In genomic region chr7:25035916-25036315, GRCm38 (mm10) we compare ENCODE assay signal across 8 mouse cellular contexts. TPM values are rescaled to one million over a fixed set of nuclear protein-coding genes. Genes with fewer than 3 reads are reported as not detected.
DNase-seq lines count a peak whose midpoint lies in the region; ATAC-seq and TF ChIP-seq lines count a peak whose summit lies in the region.

No protein-coding gene starts in this region.

- H3K9ac ChIP-seq in ES-E14 (ENCODE audit: insufficient read depth, low read depth, low read length, poor library complexity, severe bottlenecking) = no peak overlapping the region

- in situ Hi-C loops in ES-E14 (cut with MboI; ENCODE audit: low sequenced_read_pairs in 2 of 2, unreplicated experiment in 2 of 2) = no loop called here

- H3K9me3 ChIP-seq in ES-E14 (ENCODE audit: control insufficient read depth, insufficient read depth, low read depth, low read length) = no peaks in the 10 kb centered on the region

- peak; percentile 50 for DNase-seq in gastrocnemius, adult 18-20 months (ENCODE audit: low spot score)
- DNase-seq in gastrocnemius, postnatal 25 days = no peak
- peak; percentile 47 for DNase-seq in ES-E14 (ENCODE audit: low read depth, low spot score)
- DNase-seq in cerebellum, adult 2 months = peak; percentile 79 to 88
- peak; percentile 65 to 82 for DNase-seq in frontal cortex, postnatal 14 days (ENCODE audit: low spot score in 2 of 2)
- peak; percentile 60 for DNase-seq in layer of hippocampus, adult 9-11 months
- peak; percentile 30 to 59 for DNase-seq in spleen, adult 2 months (ENCODE audit: low read depth in 1 of 2, low spot score in 2 of 2)

- no peak overlapping the region for H3K27ac ChIP-seq in ES-E14 (ENCODE audit: insufficient read depth, low read depth, low read length, poor library complexity, severe bottlenecking)
- H3K27ac ChIP-seq in cerebellum, adult 2 months (ENCODE audit: insufficient read depth, low read length) = peak overlapping the region; percentile 87; the same call in 1 of the 2 replicates
- no peak overlapping the region for H3K27ac ChIP-seq in spleen, adult 2 months (ENCODE audit: insufficient read depth, low read length)

- no peak for TF ChIP-seq POLR2A in cerebellum, adult 2 months (IDR thresholded peaks at IDR 0.05; ENCODE audit: borderline replicate concordance, insufficient read depth, low read length)
- no peak for TF ChIP-seq POLR2A in spleen, adult 2 months (IDR thresholded peaks at IDR 0.05; ENCODE audit: low read depth, low read length)

- H3K4me1 ChIP-seq in ES-E14 (ENCODE audit: control insufficient read depth in 2 of 2, insufficient read depth in 2 of 2, low read length in 2 of 2, poor library complexity in 1 of 2) = no peaks in the 10 kb centered on the region
- peaks cover 11% of the 10 kb centered on the region for H3K4me1 ChIP-seq in cerebellum, adult 2 months (ENCODE audit: control insufficient read depth, insufficient read depth, low read length)
- H3K4me1 ChIP-seq in spleen, adult 2 months (ENCODE audit: control insufficient read depth, insufficient read depth, insufficient read length) = no peaks in the 10 kb centered on the region

- H3K4me3 ChIP-seq in ES-E14 (ENCODE audit: insufficient read depth in 1 of 2, low read depth in 1 of 2, low read length in 2 of 2, poor library complexity in 1 of 2, severe bottlenecking in 1 of 2) = no peak overlapping the region
- no peak overlapping the region for H3K4me3 ChIP-seq in cerebellum, adult 2 months (replicated peaks; ENCODE audit: insufficient read depth, low read depth, low read length)
- no peak overlapping the region for H3K4me3 ChIP-seq in spleen, adult 2 months (ENCODE audit: extremely low read depth, insufficient read depth, insufficient read length)

- H3K36me3 ChIP-seq in ES-E14 (ENCODE audit: control insufficient read depth, insufficient read depth, low read length, poor library complexity, severe bottlenecking) = no peaks in the 10 kb centered on the region
- H3K36me3 ChIP-seq in spleen, adult 2 months (ENCODE audit: control insufficient read depth, insufficient read depth, low read length) = no peaks in the 10 kb centered on the region

- WGBS in cerebellum, adult 2 months = 44% methylated on average over 7 of the region's 7 CpGs
- WGBS in spleen, adult 2 months = 45% methylated on average over 7 of the region's 7 CpGs

- peak; percentile 90 for TF ChIP-seq CTCF in cerebellum, adult 2 months (IDR thresholded peaks at IDR 0.05; ENCODE audit: borderline replicate concordance, insufficient read depth, low read depth, low read length)
- TF ChIP-seq CTCF in spleen, adult 2 months (IDR thresholded peaks at IDR 0.05; ENCODE audit: extremely low read depth, insufficient read depth, insufficient read length, insufficient replicate concordance) = peak; percentile 76; the same call in 1 of the 2 replicates

- H3K27me3 ChIP-seq in cerebellum, adult 2 months (ENCODE audit: control insufficient read depth, insufficient read depth, low read length) = no peaks in the 10 kb centered on the region
- no peaks in the 10 kb centered on the region for H3K27me3 ChIP-seq in spleen, adult 2 months (ENCODE audit: control insufficient read depth, insufficient read depth, low read length)

- peak; percentile 69 for ATAC-seq in megakaryocyte, adult 5-6 weeks (ENCODE audit: poor library complexity, severe bottlenecking)

TF ChIP-seq in ES-E14, 5 proteins besides CTCF, POLR2A, EP300 and RAD21:
- TF ChIP-seq MAFK (IDR thresholded peaks at IDR 0.05; ENCODE audit: insufficient read depth, low read depth, low read length) (no peak), ZC3H11A (IDR thresholded peaks at IDR 0.05; ENCODE audit: borderline replicate concordance, low read depth, low read length) (peak; percentile 43; the same call in 1 of the 2 replicates)

RNA-seq across cellular contexts. Expression of gene Atp1a3, which starts 30.2 kb away (rescaled TPM):
- under 1 TPM; 0.17 to 0.23 TPM for total RNA-seq in gastrocnemius, adult 18-20 months (2021)
- total RNA-seq in gastrocnemius, postnatal 25 days (2021) = under 1 TPM in 1 of 2 experiments, not detected in 1; 0.46 TPM
- total RNA-seq in ES-E14 (2012; rRNA removed) = 21.2 and 37.0 TPM in 2 replicates
- polyA plus RNA-seq in cerebellum, adult 2 months (2012; rRNA removed) = 1,466 and 1,473 TPM in 2 replicates
- total RNA-seq in megakaryocyte, adult 5-6 weeks (2015) = 126 and 128 TPM in 2 replicates
- 61.6 and 106 TPM in 2 replicates for total RNA-seq in megakaryocyte, adult 5-6 weeks (2017)
- polyA plus RNA-seq in spleen, adult 2 months (2012; rRNA removed) = 11.2 and 16.0 TPM in 2 replicates

RNA-seq across cellular contexts. Expression of gene Grik5, which starts 36.2 kb away (rescaled TPM):
- 1 to 10 TPM; 1.7 to 2.7 TPM for total RNA-seq in gastrocnemius, adult 18-20 months (2021)
- total RNA-seq in gastrocnemius, postnatal 25 days (2021) = 1 to 10 TPM; 2.3 to 2.7 TPM
- 10.0 and 10.7 TPM in 2 replicates for total RNA-seq in ES-E14 (2012; rRNA removed)
- 74.6 and 77.4 TPM in 2 replicates for polyA plus RNA-seq in cerebellum, adult 2 months (2012; rRNA removed)
- 1.1 and 1.6 TPM in 2 replicates for total RNA-seq in megakaryocyte, adult 5-6 weeks (2015)
- 2.0 and 2.6 TPM in 2 replicates for total RNA-seq in megakaryocyte, adult 5-6 weeks (2017)
- 10.2 and 12.9 TPM in 2 replicates for polyA plus RNA-seq in spleen, adult 2 months (2012; rRNA removed)

RNA-seq across cellular contexts. Expression of gene Zfp574, which starts 36.5 kb away (rescaled TPM):
- 1 to 10 TPM; 7.5 to 7.7 TPM for total RNA-seq in gastrocnemius, adult 18-20 months (2021)
- total RNA-seq in gastrocnemius, postnatal 25 days (2021) = 1 to 10 TPM; 6.1 to 6.3 TPM
- 15.1 and 18.9 TPM in 2 replicates for total RNA-seq in ES-E14 (2012; rRNA removed)
- 44.3 and 45.7 TPM in 2 replicates for polyA plus RNA-seq in cerebellum, adult 2 months (2012; rRNA removed)
- total RNA-seq in megakaryocyte, adult 5-6 weeks (2015) = 6.7 and 6.8 TPM in 2 replicates
- total RNA-seq in megakaryocyte, adult 5-6 weeks (2017) = 6.8 and 7.2 TPM in 2 replicates
- 23.7 and 34.7 TPM in 2 replicates for polyA plus RNA-seq in spleen, adult 2 months (2012; rRNA removed)

Comparison
In these comparisons a context has a peak if more than half of its experiments do, and no peak if none do; other contexts are left out.
1. RNA of gene Atp1a3, which starts 30.2 kb away (total RNA-seq): 61.6 to 128 TPM in megakaryocyte, adult 5-6 weeks and 21.2 to 37.0 TPM in ES-E14; 0.46 TPM in gastrocnemius, postnatal 25 days and 0.17 to 0.23 TPM in gastrocnemius, adult 18-20 months; every median in the first group is over 10 times any median in the second.